Mouse (Mus musculus): Measurements from ENCODE around the gene Scgb1b20.
"Not testable (repeated sequence)": the region's sequence is repeated elsewhere in the genome, so short reads cannot be mapped to it uniquely, and the experiment has no call there.

Scgb1b20 gene

GRCm38 (mm10) chr7:33372934-33373333 lies at the start of gene Scgb1b20:
Scgb1b20 (plus strand) TSS chr7:33373234.
- not testable (repeated sequence) for DNase-seq (ENCODE audit: low read depth, low spot score)

GRCm38 (mm10) chr7:33366222-33366621 lies 6.8 kb upstream of the Scgb1b20 start, which contains the start of gene Scgb2b20:
Scgb2b20 (minus strand) TSS chr7:33366322.
- DNase-seq (ENCODE audit: low read depth, low spot score): not testable (repeated sequence)

DNA sequence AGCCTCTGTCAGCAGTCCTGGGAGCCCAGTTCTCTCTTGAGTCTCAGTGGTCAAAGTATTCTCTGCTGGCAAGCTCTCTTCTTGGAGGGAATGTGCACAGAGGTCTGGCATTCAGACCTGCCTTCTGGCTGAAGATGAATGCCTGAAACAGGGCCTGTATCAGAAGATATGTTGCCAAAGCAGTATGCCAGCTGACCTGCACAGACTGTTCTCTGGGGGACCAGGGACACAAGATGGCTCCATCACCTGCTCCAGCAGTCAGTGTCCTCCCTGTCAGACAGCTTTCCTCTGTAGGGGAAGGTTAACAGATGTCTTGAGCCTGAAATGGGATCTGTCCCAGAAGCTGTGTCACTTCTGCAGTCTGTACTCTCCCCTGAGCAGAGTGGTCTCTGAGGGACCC lies 26.7 kb downstream of the Scgb1b20 start:
- DNase-seq (ENCODE audit: low read depth, low spot score): not testable (repeated sequence)

DNA sequence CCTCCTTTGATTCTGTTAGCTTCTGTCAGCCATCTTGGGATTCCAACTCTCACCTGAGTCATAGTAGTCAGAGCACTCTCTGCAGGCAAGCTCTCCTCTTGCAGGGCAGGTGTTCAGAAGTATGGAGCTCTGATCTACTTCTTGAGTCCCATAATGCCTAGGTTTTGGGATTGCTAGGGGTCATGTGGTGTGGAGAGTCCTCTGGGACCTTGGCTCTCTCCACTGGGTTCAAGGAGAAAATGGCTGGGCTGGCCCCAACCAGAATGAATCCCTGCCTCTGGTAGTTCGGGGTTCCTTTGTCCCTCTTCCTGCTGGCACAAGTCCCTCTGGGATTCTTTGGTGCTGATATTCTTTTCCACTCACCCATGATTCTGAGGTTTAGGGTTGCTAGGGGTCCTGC lies 28.6 kb downstream of the Scgb1b20 start:
- no peak for DNase-seq (ENCODE audit: low read depth, low spot score)

GRCm38 (mm10) chr7:33409681-33410080 lies 36.6 kb downstream of the Scgb1b20 start:
- not testable (repeated sequence) for DNase-seq (ENCODE audit: low read depth, low spot score)
